Mouse (Mus musculus): ENCODE data around the gene Tbcd.

The Tbcd gene

GRCm38 (mm10) chr11:121479476-121480203 lies 27.9 kb downstream of the Tbcd start:
- no peak for DNase-seq

DNA sequence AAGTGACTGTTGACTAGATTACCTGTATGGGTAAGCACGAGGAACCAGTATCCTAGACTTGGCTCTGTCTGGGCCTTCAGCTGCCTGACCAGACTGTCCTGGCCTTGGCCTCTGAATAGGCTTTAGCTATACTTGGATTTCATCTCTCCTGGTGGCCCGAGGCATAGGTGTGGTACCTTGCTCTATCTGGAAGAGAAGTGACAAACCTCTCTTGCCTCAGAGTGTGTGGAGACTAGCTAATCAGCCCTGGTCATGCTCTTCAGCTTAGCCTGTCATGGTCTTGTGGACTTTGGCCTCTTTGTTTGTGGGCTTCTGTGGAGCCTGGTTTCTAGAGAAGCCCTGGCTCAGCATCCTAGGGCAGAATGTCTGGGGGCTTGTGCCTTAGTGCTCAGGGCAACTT lies 29.4 kb downstream of the Tbcd start:
- no peak for DNase-seq

GRCm38 (mm10) chr11:121485882-121486281 lies 34.1 kb downstream of the Tbcd start:
- no peak for DNase-seq

- DNase-seq, result no peak
Measured at GRCm38 (mm10) chr11:121490651-121491050, 38.9 kb downstream of the Tbcd start.

- DNase-seq, result no peak
Measured at GRCm38 (mm10) chr11:121500595-121500994, 48.8 kb downstream of the Tbcd start.

GRCm38 (mm10) chr11:121501525-121501924 lies 49.8 kb downstream of the Tbcd start:
- DNase-seq, result no peak

- no peak for DNase-seq
Measured at GRCm38 (mm10) chr11:121502000-121502860, 50.5 kb downstream of the Tbcd start.

DNA sequence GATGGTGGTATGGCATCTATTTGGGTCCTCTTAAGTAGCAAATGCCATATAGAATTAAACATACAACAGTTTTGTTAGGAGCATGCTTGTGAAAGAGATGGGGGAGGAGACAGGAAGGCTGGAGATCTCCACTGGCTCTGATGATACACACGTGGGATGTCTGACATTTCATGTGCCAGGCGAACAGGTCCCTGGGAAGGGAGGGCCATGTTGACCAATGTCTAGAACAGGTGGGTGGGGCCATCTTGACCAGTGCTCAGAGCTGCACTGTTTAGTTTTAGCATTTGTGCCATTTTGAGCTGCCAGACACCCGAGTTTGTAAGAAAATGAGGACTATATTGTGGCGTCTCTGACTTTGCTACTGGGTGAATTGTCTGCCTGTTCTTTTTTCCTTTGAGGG lies 56.7 kb downstream of the Tbcd start:
- no peak for DNase-seq

DNA sequence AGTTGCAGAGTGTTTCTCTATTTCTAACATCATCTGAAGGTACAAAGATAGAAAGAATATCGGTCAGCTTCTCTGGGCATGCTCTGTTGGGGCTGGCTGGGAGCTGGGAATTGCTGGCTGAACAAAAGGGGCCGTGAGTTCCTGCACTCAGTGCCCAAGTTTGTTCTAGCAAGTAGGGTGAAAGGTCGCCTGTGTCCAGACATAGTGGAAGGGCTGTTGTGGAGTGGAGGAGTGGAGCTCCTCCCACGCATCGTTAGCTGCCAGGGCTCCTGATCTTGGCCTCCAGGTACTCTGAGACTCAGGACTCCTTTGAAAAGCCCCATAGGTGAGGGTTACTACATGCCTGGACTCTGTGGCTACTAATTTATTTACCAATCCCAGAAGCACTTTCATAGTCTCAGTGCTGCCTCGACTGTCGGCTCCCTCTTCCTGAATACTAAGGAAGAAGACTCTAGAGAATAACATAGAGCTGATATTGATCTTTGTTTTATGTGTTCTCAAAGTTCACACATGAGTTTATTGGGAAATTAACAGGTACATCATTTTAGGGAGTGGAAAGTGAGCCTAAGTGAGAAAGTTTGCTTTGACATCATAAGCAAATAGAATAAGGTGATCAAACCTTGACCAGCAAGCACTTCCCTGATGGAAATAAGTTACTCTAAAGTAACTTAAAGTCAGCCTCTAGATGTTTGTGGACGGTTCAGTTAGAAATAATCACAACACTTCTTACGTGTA lies 58.9 kb downstream of the Tbcd start:
- no peak for DNase-seq

DNA sequence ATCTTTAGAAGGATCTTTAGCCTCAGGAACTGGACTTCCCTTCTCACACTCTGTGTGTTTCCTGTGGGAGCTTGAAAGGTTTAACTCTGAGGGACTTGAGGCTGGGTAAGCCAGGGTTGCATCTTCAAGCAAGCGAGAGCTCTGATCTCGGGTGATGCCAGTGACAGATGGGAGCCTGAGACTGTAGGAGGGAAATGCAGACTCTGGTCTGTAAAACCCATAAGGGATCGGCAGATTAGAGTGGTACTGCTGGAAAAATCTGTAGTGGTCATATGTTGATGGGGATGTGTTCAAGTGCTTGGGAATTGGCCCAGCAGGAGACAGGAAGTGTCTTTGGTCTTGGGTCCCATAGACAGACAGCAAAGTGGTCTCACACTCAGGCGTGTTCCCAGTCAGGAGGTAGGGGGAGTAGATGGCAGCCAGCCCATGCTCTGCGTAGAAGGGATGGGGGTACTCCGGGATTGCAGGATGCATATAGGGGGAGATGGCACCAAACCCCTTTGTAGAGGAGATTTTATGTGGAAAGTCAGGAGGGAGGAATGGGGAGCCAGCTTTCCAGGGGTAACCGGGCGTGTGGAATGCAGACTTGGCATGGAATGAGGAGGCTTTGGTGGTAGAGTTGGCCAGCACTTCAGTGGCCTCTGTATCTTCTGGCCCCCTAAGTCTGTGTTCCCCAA lies 61.3 kb downstream of the Tbcd start:
- DNase-seq, result peak; percentile 50 to 62

DNA sequence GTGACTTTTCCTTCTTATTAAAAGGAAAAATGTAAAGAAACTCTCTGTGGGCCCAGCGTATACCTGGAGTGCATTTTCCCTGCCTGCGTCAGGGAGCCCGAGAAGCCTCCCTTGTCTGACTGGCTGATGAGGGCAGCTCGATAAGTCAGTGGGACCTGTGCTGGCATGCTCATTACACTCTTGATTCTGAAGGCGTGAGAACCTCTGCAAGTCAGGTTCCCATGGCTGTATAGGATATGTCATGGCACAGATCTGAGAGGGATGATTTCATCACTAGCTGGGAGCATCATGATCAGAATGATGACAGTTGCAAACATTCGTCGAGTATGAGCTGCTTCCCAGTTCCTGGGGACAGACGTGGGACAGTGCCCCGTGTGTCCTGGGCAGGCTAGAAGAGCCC lies 64.2 kb downstream of the Tbcd start:
- DNase-seq, result no peak

GRCm38 (mm10) chr11:121516906-121517305 lies 65.2 kb downstream of the Tbcd start:
- no peak for DNase-seq

- no peak for DNase-seq
Measured at GRCm38 (mm10) chr11:121517687-121518465, 66.1 kb downstream of the Tbcd start.

- DNase-seq, result no peak
Measured at GRCm38 (mm10) chr11:121519131-121519530, 67.4 kb downstream of the Tbcd start, which contains the start of gene Zfp750. Gene Zfp750, minus strand, starts transcription at chr11:121519333.

DNA sequence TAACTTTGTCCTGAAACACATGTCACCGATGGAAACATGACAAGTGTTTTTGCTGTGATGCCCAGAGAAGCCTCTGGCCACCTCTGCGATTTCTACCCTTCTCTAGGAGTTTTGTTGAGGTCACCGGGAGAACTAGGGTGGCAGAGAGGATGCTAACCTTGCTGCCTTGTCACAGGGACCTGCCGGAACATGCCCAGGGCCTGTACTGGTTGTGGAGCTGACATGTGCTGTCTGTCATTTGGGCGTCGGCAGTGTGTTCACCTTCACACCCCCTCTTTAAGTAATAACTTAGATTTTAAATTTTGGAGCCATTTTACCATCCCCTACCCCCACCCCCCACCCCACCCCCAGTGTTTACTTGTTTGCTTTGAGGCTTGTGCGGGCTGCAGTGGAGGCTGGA lies 68.0 kb downstream of the Tbcd start:
- DNase-seq, result no peak

DNA sequence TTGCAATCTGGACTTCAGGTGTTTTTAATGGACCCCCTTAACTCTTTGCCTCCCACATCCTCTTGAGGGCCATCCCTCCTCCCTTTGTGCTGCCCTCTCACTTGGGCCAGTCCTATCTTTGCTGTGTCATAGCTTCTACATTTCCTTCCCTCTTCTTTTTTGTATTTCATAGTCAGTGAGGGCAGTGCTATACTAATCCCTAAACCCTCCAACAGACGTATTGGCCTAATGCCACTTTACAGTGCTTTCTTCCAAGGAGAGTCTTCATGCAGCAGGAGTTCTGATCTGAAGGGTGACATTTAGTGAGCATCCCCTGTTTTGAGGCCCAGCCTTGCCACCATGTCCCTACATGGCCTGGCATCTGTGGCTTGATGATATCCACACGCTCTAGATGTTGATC lies 69.0 kb downstream of the Tbcd start:
- DNase-seq, result no peak

- DNase-seq, result no peak
Measured at GRCm38 (mm10) chr11:121522156-121522762, 70.5 kb downstream of the Tbcd start.

DNA sequence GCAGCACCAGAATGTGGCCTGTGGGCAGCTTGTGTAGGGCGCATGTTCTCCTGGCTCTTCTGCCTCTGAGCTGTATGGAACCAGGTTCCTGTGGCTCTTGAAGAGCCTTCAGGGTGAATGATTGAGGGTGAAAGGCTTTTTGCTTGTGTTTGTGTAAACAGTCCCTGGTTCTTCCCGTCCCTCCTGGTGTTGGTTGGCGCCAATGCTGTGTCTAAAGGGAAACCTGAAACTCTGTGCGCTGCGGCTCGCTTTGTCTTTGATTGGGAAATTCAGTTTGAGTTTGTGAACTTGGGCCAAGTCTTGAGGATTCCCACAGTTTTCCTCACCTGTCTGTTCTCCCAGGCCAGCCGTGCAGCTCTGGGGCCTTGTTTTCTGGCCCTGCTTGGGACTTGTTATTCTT lies 72.4 kb downstream of the Tbcd start:
- no peak for DNase-seq

DNA sequence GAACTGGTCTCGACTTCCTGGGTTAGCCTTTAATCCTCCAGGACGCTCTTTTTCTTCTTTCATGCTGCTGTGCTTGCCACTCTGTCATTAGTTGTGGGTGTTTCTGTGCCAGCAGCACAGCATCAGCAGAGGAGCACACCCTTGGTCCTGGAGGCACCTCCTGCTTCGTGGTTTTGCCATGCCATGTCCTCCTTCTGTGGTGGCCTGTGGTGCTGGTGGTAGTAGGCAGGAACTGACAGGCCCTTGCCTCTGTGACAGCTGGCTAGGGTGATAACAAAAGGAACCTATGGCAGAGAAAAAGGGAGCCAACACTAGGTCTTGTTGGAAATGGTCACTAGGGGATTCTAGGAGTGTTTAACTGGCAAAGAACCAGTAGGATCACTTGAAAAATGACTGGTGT lies 78.0 kb downstream of the Tbcd start:
- no peak for DNase-seq

GRCm38 (mm10) chr11:121536528-121536927 lies 84.8 kb downstream of the Tbcd start:
- DNase-seq, result no peak

GRCm38 (mm10) chr11:121542471-121542870 lies 90.7 kb downstream of the Tbcd start:
- DNase-seq, result no peak
